Mouse (Mus musculus) adrenal gland, postnatal 4 days (tissue): ENCODE measurements around the gene Slc3a1. TPM values are rescaled to one million over a fixed set of nuclear protein-coding genes. Genes with fewer than 3 reads are reported as not detected.

Source experiments
- DNase-seq, 2 experiments: peaks; one replicate each; pipeline ENCODE4 v3.0.0; 2021 to 2022; ENCODE audit warnings: low spot score in 2 of 2, mixed read lengths in 2 of 2
- long read RNA-seq, 2 experiments: library from polyadenylated mRNA; stranded (forward); transcript quantifications; one replicate each; pipeline ENCODE4 v2.0.0; 2021
- total RNA-seq, 2 experiments: library from RNA; stranded (reverse); gene quantifications; 2 replicates each; pipeline ENCODE4 v1.2.3; 2021

Slc3a1 gene
- total RNA-seq, result 10 to 100 TPM in 1 of 2 experiments, under 1 TPM in 1; 0.73 to 15.0 TPM
- long read RNA-seq, experiment 1, result 0 reads
- long read RNA-seq, experiment 2, transcript Slc3a1-201 (10 exons, 2,271 nt), result major isoform, 9 of 9 reads
- long read RNA-seq, experiment 2, partial matches to known transcripts, result 0 of 9 reads
- long read RNA-seq, experiment 2, other reads (novel, unspliced or antisense), result 0 of 9 reads

DNA sequence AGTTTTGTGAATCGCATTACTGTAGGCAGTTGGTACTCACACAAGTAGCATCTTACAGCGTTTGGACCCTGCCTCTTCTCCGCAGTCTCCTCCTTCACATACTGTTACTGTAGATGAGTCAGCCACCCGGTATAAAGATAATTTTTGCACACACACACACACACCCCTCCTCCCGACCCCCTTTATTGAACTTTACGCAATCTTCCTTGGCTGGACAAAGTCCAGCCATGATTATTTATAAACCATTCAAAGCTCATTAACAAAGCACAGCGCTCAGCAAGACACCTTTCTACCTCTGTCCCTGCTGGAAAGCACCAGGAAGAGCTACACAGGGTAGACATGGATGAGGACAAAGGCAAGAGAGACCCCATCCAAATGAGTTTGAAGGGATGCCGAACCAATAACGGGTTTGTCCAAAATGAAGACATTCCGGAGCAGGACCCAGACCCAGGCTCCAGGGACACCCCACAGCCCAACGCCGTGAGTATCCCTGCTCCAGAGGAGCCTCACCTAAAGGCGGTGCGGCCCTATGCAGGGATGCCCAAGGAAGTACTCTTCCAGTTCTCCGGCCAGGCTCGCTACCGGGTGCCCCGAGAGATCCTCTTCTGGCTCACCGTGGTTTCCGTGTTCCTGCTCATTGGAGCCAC is at the start of gene Slc3a1:
Gene Slc3a1 (plus strand): TSS at position 284 of the 647 bp plus-strand sequence.
- DNase-seq, result no peak

DNA sequence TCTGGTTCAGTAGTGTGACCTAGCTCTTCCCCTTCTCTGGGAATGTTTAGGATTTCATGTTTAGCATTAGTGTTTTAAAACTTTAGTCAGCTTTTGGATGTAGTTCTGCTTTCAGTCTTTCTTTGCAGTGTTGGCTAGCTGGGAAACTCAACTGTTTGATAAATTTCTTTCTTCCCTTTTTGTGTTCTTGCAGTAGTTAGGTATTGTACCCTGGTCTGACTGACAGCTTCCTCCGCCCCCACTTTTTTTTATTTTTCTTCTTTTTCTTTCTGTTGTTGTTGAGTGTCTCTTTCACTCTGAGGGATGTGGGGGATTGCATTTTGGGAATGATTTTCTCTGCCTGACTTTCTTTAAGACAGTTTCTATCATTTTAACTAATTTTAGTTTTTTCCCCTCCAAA is 46.5 kb upstream of the Slc3a1 start:
- no peak for DNase-seq

DNA sequence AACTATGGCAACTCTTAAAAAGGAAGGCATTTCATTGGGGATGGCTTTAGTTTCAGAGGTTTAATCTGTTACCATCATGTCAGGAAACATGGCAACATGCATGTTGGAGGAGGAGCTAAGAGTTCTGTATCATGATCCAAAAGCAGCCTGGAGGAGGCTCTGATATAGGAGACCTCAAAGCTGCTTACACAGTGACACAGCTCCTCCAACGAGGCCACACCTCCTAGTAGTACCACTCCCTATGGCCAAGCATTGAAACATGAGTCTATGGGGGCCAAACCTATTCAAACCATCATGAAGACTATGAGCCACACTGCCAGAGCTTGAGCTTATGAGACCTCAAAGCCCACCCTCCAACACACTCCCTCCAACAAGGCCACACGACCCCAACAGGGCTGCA is 45.4 kb upstream of the Slc3a1 start:
- no peak for DNase-seq

DNA sequence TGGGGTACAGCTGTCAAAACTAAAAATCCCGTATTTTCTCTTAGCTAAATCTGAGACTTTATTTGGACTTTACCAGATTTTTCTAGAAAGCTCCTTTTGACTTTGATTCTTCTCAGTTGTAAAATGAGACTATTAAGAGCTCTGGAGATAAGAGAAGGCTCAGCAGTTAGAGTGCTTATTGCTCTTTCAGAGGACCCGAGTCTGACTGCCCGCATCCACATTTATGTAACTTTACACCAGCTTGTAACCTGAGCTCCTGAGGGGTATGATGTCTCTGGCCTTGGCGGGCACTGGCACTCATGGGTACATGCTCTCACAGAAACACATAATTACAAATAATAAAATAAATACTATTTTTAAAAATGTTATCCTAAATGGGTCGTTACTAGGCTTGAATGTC is 41.8 kb upstream of the Slc3a1 start:
- DNase-seq, result no peak

DNA sequence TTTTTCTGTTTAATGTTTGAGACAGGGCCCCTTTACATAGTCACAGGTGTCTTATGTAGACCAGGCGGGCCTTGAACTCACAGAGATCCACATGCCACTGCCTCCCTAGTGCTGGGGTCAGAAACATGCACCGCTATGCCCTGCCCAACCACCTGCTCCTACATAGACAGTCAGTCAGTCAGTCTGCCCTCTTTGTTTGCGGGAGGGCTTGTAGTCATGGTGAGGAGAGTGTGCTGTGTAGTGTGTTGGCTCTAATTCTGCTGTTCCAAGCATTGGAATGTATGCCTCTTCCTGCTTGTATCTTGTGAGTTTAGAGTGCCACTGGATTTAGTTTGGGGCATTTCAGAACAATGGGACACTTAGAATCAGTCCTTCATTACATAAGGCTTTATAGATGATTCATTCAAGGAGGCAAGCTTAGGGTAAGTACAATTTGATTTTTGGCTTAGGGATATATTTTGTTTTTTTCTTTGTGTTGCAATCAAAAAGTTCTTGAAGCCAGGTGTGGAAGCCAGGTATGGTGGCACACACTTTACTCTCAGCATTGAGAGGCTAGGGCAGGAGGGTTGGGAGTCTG is 40.3 kb upstream of the Slc3a1 start:
- DNase-seq, result no peak

DNA sequence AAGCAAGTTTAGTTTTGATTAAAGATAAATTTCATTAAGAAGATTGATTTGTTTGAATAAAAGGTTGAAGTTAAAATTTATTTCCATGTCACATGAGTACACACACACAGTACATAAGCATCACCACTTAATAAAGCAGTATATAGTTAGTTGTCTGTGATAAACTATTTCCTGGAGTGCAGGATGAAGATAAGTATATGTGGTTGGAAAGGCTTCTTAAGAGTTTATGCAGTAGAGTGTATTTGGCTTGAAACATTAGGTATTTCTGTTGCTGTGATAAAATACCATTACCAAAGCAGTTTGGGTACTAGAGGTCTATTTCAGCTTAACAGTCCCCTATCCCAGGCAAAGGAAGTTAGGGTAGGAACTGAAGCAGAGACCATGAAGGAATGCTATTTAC is 39.7 kb upstream of the Slc3a1 start:
- no peak for DNase-seq

DNA sequence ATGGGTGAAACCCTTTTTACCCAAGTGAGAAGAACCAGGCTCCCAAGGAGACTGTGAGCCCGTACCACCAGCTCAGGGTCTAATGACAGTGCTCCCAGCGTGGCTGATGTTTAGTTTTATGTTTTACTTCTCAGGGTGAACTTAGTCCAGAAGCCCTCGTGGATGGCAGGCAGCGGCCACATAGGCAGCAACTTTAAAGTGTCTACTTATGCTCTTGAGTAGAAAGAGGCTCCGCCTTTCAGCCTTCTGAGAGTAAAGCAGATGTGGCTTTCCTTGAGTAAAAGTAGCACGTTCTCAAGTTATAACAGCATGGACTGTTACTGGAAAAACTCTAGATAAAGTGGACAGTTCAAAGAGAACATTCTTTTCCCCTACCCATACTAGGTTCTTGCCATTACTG is 32.3 kb upstream of the Slc3a1 start:
- DNase-seq, result no peak

DNA sequence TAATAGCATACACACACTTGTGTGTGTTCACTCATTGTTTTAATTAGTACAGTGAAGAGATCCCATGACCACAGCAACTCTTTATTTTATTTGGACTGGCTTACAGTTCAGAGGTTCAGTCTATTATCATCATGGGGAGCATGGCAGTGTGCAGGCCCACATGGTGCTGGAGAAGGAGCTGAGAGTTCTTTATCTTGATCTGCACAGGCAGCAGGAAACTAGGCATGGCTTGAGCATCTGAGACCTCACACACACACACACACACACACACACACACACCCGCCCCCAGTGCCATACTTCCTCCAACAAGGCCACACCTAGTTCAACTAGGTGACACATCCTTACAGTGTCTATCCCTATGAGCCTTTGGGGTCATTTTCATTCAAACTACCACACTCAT is 30.5 kb upstream of the Slc3a1 start:
- no peak for DNase-seq

DNA sequence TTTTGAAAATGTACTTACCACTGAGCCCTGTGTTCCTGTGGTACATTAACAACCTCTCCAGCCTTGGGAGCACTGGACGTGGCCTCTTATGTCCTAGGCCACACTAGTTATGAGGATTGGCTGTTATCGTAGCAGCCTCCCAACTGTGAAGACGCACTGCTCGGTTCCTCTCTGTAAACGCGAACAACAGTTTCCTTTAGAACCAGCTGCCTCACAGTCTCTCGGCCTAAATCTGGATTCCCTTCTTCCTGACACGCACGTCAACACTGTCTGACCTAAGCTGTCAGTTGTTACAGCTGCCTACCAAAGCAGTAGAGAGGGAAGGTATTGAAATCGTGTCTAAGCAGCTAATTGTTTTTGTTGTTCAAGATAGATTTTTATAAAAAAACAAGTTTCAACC is 28.5 kb upstream of the Slc3a1 start:
- DNase-seq, result no peak

DNA sequence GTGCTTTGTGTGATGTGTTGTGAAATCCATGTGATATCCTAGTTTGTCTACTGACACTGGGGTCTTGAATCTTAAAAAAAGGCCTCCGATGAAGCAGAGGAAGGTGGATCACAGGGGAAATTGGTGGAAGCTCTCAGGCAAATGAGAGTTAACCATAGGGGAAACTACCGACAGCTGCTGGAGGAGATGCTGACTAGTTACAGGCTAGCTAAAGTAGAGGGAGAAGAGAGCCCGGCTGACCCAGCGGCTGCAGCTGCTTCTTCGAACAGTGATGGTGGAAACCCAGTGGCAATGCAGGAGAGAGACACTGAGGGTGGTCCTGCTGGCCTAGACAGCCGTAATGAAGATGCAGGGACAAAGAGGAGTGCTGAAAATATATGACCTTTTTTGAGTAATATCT is 14.7 kb upstream of the Slc3a1 start:
- no peak for DNase-seq

DNA sequence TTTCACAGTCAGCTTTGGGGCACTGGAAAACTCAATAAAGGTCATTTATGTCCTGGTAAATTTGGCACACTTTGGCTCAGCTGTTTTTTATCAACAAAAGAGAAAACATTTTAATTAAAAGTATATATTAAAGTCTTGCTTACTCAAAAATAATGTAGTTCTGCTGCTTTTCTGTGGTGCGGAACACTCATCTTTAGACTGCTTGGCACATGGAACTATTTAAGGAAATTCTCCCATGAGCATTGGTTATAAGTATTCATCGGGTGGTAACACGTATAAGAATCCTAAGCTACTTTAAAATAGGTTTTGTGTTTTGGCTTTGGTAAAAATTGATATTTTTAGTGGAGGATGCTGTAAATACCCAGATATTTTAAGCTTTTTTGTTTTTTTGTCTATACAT is 13.5 kb upstream of the Slc3a1 start:
- no peak for DNase-seq

DNA sequence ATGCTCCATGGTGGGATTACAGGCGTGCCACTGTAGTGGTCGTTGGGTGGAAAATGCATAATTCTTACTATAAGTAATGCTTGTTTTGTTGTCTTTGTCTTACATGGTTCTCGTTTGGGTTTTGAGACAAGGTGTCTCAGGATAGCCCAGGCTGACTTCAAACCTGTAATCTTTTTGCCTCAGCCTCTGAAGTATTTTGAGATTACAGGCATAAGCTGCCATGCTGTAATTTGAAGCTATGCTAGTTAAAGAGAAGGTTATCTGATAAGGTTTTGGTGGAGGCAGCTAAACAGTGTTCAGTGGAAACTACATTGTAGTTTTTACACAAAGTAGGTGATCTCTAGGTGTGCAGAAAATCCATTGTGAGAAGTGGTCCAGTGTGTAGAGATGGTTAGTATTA is 9.8 kb upstream of the Slc3a1 start:
- no peak for DNase-seq

DNA sequence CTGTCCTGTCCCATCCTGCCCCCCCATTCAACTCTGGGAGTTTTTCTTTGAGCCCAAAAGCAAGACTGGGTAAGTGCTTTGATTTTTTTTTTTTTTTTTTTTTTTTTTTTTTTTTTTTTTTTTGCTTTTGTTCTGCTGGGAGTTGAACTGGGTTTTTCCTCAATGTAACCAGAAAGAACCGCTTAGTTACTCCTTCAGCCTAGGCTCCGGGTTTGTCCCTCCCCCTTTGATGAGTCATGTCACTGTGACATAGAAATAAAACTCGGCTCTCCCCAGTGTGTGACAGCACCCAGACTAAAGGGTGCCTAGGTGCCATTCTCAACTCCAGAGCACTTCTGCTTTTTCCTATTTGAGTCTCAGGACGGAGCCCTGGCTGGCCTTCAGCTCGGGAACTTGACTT is 9.4 kb upstream of the Slc3a1 start:
- no peak for DNase-seq

DNA sequence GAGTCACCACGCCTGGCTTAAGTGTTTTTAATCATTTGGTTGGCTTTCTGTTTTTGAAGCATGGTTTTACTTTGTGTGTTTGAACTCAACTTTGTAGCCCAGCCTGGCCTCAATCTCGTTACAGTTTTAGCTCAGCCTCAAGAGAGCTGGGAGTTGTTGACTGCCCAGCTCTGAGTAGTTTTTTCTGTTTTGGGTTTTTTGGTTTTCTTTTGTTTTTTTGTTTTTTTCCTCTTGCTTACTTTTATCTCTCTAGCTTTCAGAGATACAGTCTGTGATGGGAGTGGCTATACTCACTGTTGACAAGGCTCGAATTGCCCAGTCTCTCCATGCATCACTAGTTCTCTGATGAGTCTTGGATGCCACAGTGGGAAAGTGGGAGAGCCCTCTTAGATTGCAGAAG is 7.8 kb upstream of the Slc3a1 start:
- no peak for DNase-seq

DNA sequence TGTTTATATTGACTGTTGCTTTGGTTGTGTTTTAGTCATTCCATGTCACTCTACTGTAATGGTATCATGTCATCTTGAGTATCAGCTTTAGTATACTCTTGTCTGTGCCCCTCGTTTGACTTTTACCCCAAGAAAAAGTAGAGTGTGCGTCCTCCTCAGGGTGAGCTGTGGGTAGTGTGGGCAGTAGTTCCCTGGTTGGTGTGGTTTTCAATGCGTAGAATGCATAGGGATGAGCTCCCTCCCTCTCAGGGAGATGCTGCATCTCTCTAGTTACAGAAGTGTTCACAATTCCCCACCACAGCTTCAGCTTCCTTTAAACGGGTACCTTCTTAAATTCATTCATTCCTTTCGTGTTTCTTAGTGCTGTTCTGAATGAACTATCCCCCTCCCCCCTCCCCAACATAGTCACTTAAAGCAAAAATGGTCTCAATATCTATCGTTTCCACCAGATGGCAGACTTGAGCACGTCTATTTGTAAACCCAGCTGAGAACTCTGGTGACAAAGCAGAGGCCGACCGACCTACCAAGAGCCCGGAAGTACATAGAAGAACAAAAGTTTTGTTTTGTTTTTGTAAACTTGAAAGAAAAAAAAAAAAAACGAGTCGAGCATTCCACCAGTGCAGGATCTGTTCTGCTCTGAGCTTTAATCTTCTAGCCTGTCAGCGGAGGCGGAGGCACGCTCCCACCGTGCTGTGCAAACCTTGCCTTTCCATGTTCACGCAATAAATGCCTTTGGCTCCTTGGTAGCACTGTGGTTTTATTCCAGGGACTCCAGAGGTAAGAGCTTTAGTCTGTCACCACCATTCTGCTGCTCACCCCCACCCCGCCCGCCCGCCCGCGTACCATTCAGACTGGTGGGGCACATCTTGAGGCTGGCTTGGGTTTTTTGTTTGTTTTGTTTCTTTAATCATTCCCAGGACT is 4.7 kb upstream of the Slc3a1 start:
- DNase-seq, result peak in 1 of 2 experiments; percentile 27

DNA sequence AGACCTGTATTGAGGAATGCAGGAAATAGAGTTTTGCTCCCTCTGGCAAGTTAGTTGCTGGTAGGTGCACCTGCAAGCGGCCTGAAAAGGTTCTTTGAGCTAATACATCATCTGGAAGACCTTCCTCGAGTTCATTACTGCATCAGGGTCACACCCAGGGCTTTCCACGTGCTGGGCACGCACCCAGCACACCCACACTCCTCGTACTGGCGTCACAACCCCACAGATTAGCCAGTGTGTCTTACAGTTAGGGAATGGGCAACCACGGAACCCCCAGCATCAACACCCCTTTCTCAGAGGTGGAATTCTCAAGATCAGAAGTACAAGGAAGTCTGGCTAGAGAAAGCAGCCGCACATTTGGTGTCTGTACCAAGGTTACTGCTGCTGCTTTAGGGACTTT is 3.9 kb upstream of the Slc3a1 start:
- no peak for DNase-seq

DNA sequence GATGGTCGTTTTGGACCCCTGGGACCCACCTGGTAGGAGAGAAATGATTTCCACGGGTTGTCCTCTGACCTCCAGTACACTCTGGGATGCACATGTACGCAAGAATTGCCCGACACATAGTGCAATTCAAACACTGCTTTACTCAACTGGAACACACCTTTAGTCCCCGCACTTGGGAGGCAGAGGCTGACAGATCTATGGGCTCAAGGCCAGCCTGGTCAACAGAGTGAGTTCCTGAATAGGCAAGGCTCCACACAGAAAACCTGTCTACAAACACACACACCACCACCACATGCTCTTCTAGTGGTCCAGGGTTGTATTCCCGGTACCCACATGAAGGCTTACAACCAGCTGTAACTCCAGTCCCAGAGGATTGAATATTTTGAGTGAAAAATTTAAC is 3.0 kb upstream of the Slc3a1 start:
- DNase-seq, result no peak

DNA sequence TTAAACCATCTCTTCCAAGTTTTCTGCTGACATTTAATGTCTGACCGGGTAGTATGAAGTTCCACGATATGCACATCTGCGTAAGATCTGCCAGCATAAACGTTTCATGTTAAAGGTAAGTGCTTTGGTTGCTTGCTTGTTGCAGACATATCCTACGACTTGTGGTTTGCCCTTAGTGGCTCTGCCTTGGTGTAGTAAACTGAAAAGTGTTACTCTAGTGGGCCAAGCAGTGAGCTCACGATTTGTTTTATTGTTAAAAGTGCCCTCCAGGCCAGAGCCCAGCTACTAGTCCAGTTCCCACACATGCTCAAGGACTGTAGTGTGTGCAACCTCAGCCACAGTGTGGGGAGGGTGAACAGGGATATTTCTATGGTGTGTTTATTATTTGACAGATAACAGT is 1.7 kb upstream of the Slc3a1 start:
- DNase-seq, result no peak

DNA sequence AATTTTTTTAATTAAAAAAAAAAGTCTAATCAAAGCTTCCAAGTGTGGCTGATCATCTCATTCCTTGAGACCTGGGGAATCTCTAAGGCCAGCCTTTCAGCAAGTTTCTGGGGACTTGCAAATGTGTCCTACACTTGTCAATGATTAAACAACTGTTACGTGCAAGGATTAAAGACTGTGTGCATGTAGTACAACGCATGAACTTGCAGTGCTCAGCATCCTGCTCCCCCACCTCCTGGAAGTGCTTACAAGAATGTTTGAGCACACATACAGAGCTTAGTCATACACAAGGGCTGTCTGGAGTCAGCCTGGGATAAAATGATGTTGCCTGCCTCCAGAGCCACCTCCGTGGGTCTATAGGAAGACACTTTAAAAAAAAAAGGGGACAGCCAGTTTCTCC is 929 bp upstream of the Slc3a1 start:
- DNase-seq, result no peak

DNA sequence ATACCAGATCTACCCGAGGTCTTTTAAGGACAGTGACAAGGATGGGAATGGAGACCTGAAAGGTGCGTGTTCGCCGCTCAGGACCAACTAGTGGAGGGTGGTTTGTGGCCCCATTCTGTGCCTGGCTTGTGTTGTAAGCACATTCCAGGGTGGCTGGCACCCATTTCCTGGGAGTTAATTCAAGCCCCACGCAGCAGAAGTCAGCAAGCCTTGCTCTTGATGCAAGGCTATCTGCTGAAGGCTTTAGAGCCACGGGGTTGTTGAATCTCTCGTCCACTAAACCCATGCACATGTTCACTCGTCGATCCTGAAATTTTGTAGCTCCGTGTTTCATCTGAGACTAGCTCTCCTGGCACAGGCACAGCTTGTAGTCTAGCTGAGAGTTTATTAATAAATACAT is 621 bp downstream of the Slc3a1 start:
- no peak for DNase-seq

DNA sequence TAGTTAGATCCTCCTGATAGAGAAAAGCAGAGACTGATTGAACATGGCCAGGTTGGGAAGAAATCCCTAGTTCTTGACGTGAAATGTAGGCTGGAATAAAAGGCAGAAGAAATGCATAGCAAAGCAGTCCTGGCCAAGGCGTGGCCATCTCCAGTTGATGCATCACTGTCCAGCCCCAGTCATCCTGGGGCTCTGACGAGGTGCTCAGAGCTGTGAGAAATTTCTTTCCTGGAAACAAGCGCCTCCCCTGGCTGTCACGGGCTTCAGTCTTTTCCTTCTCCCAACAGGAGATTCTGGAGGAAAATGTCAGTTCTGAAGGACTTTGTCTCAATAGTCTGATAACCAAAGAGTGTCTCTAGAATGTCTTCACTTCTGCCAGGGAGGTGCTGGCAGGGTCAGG is 2.5 kb downstream of the Slc3a1 start:
- DNase-seq, result no peak

DNA sequence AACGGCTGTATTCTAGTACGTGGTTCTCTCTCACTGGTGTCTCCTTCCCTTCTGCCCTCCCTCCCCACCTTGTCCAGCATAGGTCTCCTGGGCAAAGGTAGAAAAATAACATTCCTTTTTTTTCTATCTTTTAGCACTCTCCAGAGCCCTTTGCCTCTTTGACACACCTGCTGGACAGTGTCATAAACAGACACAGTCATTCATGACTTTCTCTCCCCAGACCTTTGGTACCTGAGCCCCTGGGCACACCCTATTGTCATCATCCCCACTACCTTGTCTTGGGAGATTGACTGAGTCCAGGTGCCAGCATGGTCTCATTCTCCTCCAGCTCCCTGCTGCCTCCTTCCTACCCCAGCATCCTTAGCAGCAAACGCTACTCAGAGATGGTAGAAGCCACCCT is 4.9 kb downstream of the Slc3a1 start:
- no peak for DNase-seq
